Mouse (Mus musculus) neural tube, embryonic 11.5 days (tissue): Measurements from ENCODE around the gene Gucy2f. TPM values are rescaled to one million over a fixed set of nuclear protein-coding genes. Genes with fewer than 3 reads are reported as not detected.

ENCODE experiments used
- ATAC-seq: fragments of 200-750 bp; cut with Nextera tagmentation; 2 replicates; pipeline ENCODE4 v1.8.0; 2017; ENCODE audit warnings: moderate number of reproducible peaks, mild to moderate bottlenecking, moderate TSS enrichment, moderate library complexity; ENCODE audit not compliant: insufficient read depth, low FRiP score, low TSS enrichment
- DNase-seq: peaks from one replicate; pipeline ENCODE4 v3.0.0-alpha.2; 2015; ENCODE audit warnings: low spot score
- H3K27ac ChIP-seq: fragments of 300-500 bp; sonication (generic); 2 replicates; pipeline ENCODE4 v1.5.1; 2014; ENCODE audit warnings: low read depth, mild to moderate bottlenecking, low read length
- H3K27me3 ChIP-seq: fragments of 300-500 bp; sonication (generic); 2 replicates; pipeline ENCODE4 v1.6.1; 2014; ENCODE audit warnings: mild to moderate bottlenecking, low read length, mixed read lengths; ENCODE audit not compliant: control insufficient read depth, insufficient read depth
- H3K36me3 ChIP-seq: fragments of 300-500 bp; sonication (generic); 2 replicates; pipeline ENCODE4 v1.6.1; 2014; ENCODE audit warnings: mild to moderate bottlenecking, low read length, moderate library complexity, mixed read lengths; ENCODE audit not compliant: control insufficient read depth, insufficient read depth
- H3K4me1 ChIP-seq: fragments of 300-500 bp; sonication (generic); 2 replicates; pipeline ENCODE4 v1.6.1; 2014; ENCODE audit warnings: low read length, mixed read lengths; ENCODE audit not compliant: control insufficient read depth, insufficient read depth
- H3K4me2 ChIP-seq: fragments of 300-500 bp; sonication (generic); 2 replicates; pipeline ENCODE4 v1.6.1; 2014; ENCODE audit warnings: low read depth, mild to moderate bottlenecking, moderate library complexity
- H3K4me3 ChIP-seq: fragments of 300-500 bp; sonication (generic); 2 replicates; pipeline ENCODE4 v1.5.1; 2014; ENCODE audit warnings: low read depth, low read length
- H3K9ac ChIP-seq: fragments of 300-500 bp; sonication (generic); 2 replicates; pipeline ENCODE4 v1.6.1; 2014; ENCODE audit warnings: mild to moderate bottlenecking, low read length
- H3K9me3 ChIP-seq: fragments of 300-500 bp; sonication (generic); 2 replicates; pipeline ENCODE4 v1.6.1; 2016; ENCODE audit warnings: low read length; ENCODE audit not compliant: control insufficient read depth
- WGBS: fragments of 180-500 bp; shearing (Covaris S2); extraction: QIAGEN DNeasy Blood & Tissue Kit; methylation state at CpG from one replicate; pipeline ENCODE4 v1.1.7; 2014; 5-methylcytosine and 5-hydroxymethylcytosine counted together
- polyA plus RNA-seq: library from polyadenylated mRNA; unstranded; fragments of >200 nt; fragmentation: Nextera tagmentation; extraction: Ambion mirVana; gene quantifications from 2 replicates; pipeline ENCODE4 v1.2.1, GENCODE M21; 2014

The Gucy2f gene
- polyA plus RNA-seq, 1 experiment from 2014 or later, result 0.04 TPM

DNA sequence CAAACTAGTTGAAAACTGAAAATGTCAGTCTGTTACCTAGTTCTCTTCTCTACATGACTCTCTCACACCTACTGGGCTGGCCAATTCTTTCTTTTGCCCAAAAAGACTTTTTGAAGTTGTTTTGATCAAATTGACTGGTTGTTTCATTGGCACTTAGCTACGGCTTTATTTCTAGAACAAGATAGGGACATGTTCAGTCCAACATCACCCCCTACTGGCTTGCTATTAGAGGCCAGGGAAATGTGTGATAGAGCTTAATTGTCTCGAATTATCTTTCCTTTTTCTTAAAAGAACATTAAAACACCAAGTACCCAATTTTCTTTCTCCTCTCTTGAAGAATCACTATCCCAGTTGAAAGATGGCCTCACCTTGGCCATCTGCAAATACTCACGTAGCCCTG lies 99.8 kb downstream of the Gucy2f start:
- no peak for DNase-seq
- Histone ChIP-seq H3K27ac (no peak overlapping the region), H3K27me3 (no peaks in the 10 kb centered on the region)

DNA sequence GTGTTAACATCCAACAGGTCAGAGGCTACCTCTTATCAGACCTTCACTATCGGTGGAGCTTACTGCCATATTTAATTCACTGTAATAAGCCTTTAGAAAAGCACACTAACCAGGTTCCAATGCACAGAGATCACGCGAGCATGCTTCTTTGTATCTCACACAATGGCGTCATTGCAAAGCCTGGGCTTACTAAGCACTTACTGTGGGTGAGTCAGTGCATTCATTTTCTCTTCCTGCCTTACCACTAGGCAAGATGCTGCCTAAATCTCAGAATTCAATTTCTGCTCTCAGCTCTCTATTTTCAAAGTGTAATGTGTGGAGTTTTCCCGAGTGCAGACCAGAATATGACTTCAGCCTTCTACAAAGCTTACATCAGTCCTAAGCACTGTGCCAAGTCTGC lies 101.2 kb downstream of the Gucy2f start:
- Histone ChIP-seq H3K9ac (no peak overlapping the region), H3K9me3 (no peaks in the 10 kb centered on the region), H3K27me3 (no peaks in the 10 kb centered on the region), H3K4me3 (no peak overlapping the region), H3K36me3 (no peaks in the 10 kb centered on the region), H3K27ac (no peak overlapping the region), H3K4me1 (no peaks in the 10 kb centered on the region), H3K4me2 (no peak overlapping the region)
- WGBS, result 85% methylated on average over 5 of the region's 5 CpGs
- ATAC-seq, result no peak
- DNase-seq, result no peak

More for the DNA sequence above, 99.8 kb downstream of the Gucy2f start:
- WGBS, result 74% methylated on average over 3 of the region's 3 CpGs
- H3K9me3 ChIP-seq, result no peaks in the 10 kb centered on the region
- H3K36me3 ChIP-seq, result no peaks in the 10 kb centered on the region
- no peak overlapping the region for H3K4me2 ChIP-seq
- no peak overlapping the region for H3K4me3 ChIP-seq
- ATAC-seq, result no peak
- H3K4me1 ChIP-seq, result no peaks in the 10 kb centered on the region
- H3K9ac ChIP-seq, result no peak overlapping the region

DNA sequence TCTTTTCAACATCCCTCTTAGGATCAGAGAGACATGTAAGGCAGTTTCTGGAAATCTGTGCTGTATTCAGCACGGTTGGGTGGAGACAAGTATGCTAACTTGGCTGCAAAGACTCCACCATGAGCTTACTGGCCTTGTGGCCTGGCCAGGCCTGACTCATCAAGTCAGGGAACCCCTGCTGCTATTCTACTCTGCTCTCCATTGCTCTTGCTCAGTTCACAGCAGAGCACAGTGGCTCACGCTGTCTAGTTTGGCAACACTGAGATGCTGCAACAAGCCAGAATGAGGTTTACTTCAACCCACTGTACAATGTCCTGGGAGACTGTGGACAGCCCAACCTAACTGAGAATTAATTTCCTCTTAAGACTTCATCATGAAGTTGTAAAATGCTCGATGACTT lies 134.1 kb downstream of the Gucy2f start:
- H3K9me3 ChIP-seq, result no peaks in the 10 kb centered on the region
- no peak overlapping the region for H3K9ac ChIP-seq
- no peaks in the 10 kb centered on the region for H3K27me3 ChIP-seq
- ATAC-seq (no peak), DNase-seq (no peak)
- no peaks in the 10 kb centered on the region for H3K36me3 ChIP-seq
- WGBS, result 81% methylated on average over 3 of the region's 3 CpGs
- H3K4me3 ChIP-seq, result no peak overlapping the region
- no peak overlapping the region for H3K4me2 ChIP-seq
- no peaks in the 10 kb centered on the region for H3K4me1 ChIP-seq
- H3K27ac ChIP-seq, result no peak overlapping the region

Other genes starting within 250 kb of the Gucy2f start
- gene Nxt2, start 29.8 kb upstream of the Gucy2f start, polyA plus RNA-seq, result 10.8 and 12.2 TPM in 2 replicates
- gene Kcne1l, start 109.4 kb upstream of the Gucy2f start, polyA plus RNA-seq, result 43.1 and 50.1 TPM in 2 replicates
- gene Acsl4, start 193.6 kb upstream of the Gucy2f start, polyA plus RNA-seq, result 28.7 and 31.2 TPM in 2 replicates